Mouse (Mus musculus): Measurements from ENCODE around the gene Ttll7. TPM values are rescaled to one million over a fixed set of nuclear protein-coding genes. Genes with fewer than 3 reads are reported as not detected.

Gene Ttll7
- polyA plus RNA-seq, 1 experiment from 2014 or later, result 4.4 TPM

DNA sequence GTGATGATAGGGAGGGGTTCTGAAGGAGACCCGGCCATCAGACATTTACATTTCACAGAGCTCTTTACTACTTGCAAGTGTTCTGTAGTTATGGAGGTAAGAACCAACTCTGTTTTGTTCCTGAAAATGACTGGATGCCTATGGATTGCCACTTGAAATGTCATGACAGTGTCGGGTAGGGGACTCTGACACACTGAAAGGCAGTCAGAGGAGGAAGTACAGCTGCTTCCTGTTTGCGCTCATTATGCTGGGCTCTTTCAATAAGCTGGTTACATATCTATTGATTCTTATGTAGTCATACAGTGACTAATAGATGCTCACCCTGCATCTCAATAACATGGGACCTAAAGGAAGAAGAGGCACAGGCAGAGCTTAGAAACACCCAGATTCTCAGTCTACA is 148.8 kb downstream of the Ttll7 start:
- no peaks in the 10 kb centered on the region for H3K27me3 ChIP-seq (ENCODE audit: control insufficient read depth, insufficient read depth, low read depth, low read length)
- WGBS, result 59% methylated on average over 3 of the region's 3 CpGs
- no peak overlapping the region for H3K4me2 ChIP-seq (ENCODE audit: low read depth, low read length)
- H3K4me1 ChIP-seq (replicated peaks; ENCODE audit: control insufficient read depth, insufficient read depth, low read length), result no peaks in the 10 kb centered on the region
- no peaks in the 10 kb centered on the region for H3K36me3 ChIP-seq (ENCODE audit: control insufficient read depth, insufficient read depth, low read length)
- no peak overlapping the region for H3K27ac ChIP-seq (ENCODE audit: low read length)
- H3K4me3 ChIP-seq (ENCODE audit: low read length), result no peak overlapping the region
- ATAC-seq (ENCODE audit: low read depth), result no peak
- H3K9ac ChIP-seq (ENCODE audit: low read length), result no peak overlapping the region
- no peaks in the 10 kb centered on the region for H3K9me3 ChIP-seq (ENCODE audit: control insufficient read depth, low read length)

DNA sequence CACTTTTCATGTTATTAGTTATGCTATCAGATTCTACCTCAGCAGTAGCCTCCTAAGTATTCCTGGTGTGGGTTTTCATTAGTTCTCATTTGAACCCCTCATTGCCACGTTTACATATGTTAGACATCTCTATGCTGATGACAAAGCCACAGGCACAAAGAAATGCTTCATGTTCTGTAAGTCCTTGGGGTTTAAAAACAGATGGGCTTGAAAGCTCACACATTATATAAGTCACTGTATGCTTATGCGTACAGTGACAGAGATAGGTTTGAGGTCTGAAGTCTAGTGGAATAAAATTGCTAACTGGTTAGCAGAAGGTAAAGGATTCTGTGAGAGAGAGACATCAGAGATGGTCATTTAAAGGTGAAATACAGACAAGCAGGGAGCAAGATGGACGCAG is 149.4 kb downstream of the Ttll7 start:
- no peaks in the 10 kb centered on the region for H3K9me3 ChIP-seq (ENCODE audit: control insufficient read depth, low read length)
- no peaks in the 10 kb centered on the region for H3K36me3 ChIP-seq (ENCODE audit: control insufficient read depth, insufficient read depth, low read length)
- H3K4me1 ChIP-seq (replicated peaks; ENCODE audit: control insufficient read depth, insufficient read depth, low read length), result no peaks in the 10 kb centered on the region
- H3K4me3 ChIP-seq (ENCODE audit: low read length), result no peak overlapping the region
- WGBS, result 66% methylated on average over 3 of the region's 3 CpGs
- H3K4me2 ChIP-seq (ENCODE audit: low read depth, low read length), result no peak overlapping the region
- no peak for ATAC-seq (ENCODE audit: low read depth)
- no peaks in the 10 kb centered on the region for H3K27me3 ChIP-seq (ENCODE audit: control insufficient read depth, insufficient read depth, low read depth, low read length)
- H3K9ac ChIP-seq (ENCODE audit: low read length), result no peak overlapping the region
- no peak overlapping the region for H3K27ac ChIP-seq (ENCODE audit: low read length)

DNA sequence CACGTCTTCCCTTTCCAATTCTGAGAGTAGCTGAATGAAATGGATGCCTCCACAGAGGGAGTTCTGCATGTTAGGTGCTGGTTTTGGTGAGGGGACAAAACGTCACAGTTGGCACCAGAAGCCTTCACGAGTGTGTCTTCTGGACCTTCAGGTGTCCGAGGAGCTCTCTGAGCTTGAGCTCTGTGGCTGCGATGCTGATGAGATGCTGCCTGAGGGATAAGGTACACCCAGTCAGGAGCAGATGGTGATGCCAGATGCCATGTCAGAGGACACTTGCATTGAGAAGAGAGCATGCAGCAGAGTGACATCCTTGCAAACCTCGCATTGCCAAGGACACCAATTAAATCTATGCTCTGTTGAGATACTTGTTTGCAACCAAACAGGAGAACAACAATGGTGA is 164.3 kb downstream of the Ttll7 start:
- no peak overlapping the region for H3K4me3 ChIP-seq (ENCODE audit: low read length)
- no peak overlapping the region for H3K4me2 ChIP-seq (ENCODE audit: low read depth, low read length)
- no peak for ATAC-seq (ENCODE audit: low read depth)
- H3K4me1 ChIP-seq (replicated peaks; ENCODE audit: control insufficient read depth, insufficient read depth, low read length), result no peaks in the 10 kb centered on the region
- no peaks in the 10 kb centered on the region for H3K9me3 ChIP-seq (ENCODE audit: control insufficient read depth, low read length)
- H3K27me3 ChIP-seq (ENCODE audit: control insufficient read depth, insufficient read depth, low read depth, low read length), result no peaks in the 10 kb centered on the region
- no peak overlapping the region for H3K9ac ChIP-seq (ENCODE audit: low read length)
- no peaks in the 10 kb centered on the region for H3K36me3 ChIP-seq (ENCODE audit: control insufficient read depth, insufficient read depth, low read length)
- WGBS, result 88% methylated on average over 6 of the region's 6 CpGs
- no peak overlapping the region for H3K27ac ChIP-seq (ENCODE audit: low read length)

DNA sequence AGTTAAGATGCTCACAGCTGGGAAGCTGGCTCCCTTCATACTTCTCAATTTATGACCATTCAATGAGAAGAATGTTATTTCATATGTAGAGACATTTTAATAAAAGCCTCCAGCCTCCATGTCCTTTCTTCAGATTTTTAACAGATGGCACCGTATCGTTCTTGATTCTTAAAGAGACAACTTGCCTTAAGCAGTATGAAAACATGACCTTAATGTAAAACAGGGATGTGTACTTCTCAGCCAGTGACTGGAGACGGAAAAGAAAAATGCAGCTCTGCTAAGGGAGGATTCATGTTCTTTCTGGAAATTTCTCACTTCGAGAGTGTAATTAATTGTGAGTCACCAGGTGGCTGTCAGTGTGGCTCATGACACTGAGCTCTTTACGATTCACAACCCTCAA is 167.3 kb downstream of the Ttll7 start:
- Histone ChIP-seq H3K27me3 (ENCODE audit: control insufficient read depth, insufficient read depth, low read depth, low read length) (no peaks in the 10 kb centered on the region), H3K4me1 (replicated peaks; ENCODE audit: control insufficient read depth, insufficient read depth, low read length) (no peaks in the 10 kb centered on the region), H3K4me3 (ENCODE audit: low read length) (no peak overlapping the region), H3K36me3 (ENCODE audit: control insufficient read depth, insufficient read depth, low read length) (no peaks in the 10 kb centered on the region), H3K27ac (ENCODE audit: low read length) (no peak overlapping the region), H3K9ac (ENCODE audit: low read length) (no peak overlapping the region), H3K4me2 (ENCODE audit: low read depth, low read length) (no peak overlapping the region), H3K9me3 (ENCODE audit: control insufficient read depth, low read length) (no peaks in the 10 kb centered on the region)
- ATAC-seq (ENCODE audit: low read depth), result no peak
- WGBS, result 74% methylated on average over 5 of the region's 5 CpGs

DNA sequence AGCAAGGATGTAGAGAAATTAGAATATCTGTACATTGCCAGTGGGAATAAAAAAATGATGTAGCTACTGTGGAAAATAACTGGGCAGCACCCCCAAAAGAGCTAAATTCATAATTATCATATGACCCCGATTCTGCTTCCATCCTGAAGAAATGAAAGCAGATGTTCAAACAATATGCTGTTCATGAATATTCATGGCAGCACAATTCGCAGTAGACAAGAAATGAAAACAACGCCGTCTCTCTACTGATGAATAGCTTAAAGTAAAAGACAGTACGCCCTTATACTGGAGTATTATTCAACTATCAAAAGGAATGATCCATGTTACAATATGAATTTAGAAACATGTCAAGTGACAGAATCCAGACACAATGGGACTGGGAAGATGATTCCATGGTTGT is 174.1 kb downstream of the Ttll7 start:
- Histone ChIP-seq H3K4me1 (replicated peaks; ENCODE audit: control insufficient read depth, insufficient read depth, low read length) (no peaks in the 10 kb centered on the region), H3K36me3 (ENCODE audit: control insufficient read depth, insufficient read depth, low read length) (no peaks in the 10 kb centered on the region), H3K9me3 (ENCODE audit: control insufficient read depth, low read length) (no peaks in the 10 kb centered on the region), H3K4me3 (ENCODE audit: low read length) (no peak overlapping the region), H3K27ac (ENCODE audit: low read length) (no peak overlapping the region), H3K4me2 (ENCODE audit: low read depth, low read length) (no peak overlapping the region), H3K9ac (ENCODE audit: low read length) (no peak overlapping the region), H3K27me3 (ENCODE audit: control insufficient read depth, insufficient read depth, low read depth, low read length) (no peaks in the 10 kb centered on the region)
- ATAC-seq (ENCODE audit: low read depth), result no peak
- WGBS, result 89% methylated on average over 5 of the region's 5 CpGs

DNA sequence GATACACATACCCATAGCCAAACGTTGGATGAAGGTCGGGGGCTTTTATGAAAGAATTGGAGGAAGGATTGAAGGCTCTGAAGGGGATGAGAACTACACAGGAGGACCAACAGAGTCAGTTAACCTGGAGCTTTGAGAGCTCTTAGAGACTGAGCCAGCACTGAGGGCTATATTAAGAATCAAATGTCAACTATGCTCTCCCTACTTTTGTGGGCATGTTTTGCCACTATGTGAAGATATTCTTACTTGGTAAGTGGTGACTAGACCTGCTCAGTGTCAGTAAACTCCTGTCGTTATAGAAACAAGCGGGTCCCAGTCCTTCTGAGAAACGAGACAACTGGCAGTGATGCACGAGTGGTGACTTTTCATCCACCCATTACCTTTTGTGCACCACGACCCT is 176.2 kb downstream of the Ttll7 start:
- H3K9ac ChIP-seq (ENCODE audit: low read length), result no peak overlapping the region
- H3K4me2 ChIP-seq (ENCODE audit: low read depth, low read length), result no peak overlapping the region
- ATAC-seq (ENCODE audit: low read depth), result no peak
- no peaks in the 10 kb centered on the region for H3K27me3 ChIP-seq (ENCODE audit: control insufficient read depth, insufficient read depth, low read depth, low read length)
- H3K9me3 ChIP-seq (ENCODE audit: control insufficient read depth, low read length), result no peaks in the 10 kb centered on the region
- no peaks in the 10 kb centered on the region; the same call in 1 of the 2 replicates for H3K4me1 ChIP-seq (replicated peaks; ENCODE audit: control insufficient read depth, insufficient read depth, low read length)
- H3K4me3 ChIP-seq (ENCODE audit: low read length), result no peak overlapping the region
- no peaks in the 10 kb centered on the region for H3K36me3 ChIP-seq (ENCODE audit: control insufficient read depth, insufficient read depth, low read length)
- 90% methylated on average over 7 of the region's 7 CpGs for WGBS
- no peak overlapping the region for H3K27ac ChIP-seq (ENCODE audit: low read length)

DNA sequence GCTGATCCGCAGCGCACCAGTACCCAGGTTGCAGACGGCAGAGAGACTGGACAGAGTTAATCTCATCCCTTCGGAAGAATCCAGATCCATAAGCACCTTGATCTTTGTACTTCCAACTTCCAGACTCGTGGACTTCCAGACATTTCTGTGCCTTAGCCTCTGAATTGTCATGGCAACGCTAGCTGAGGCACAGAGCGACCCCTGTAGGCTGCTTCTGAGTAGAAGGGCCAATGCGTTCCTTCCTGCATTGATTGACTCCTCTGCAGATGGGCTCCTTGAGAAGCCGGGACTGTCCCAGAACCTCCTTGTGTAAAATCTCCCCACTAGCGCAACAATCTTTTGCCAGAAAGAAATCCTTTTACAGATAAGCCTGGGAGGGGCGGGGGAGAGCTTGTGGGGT is 177.6 kb downstream of the Ttll7 start:
- Histone ChIP-seq H3K9me3 (ENCODE audit: control insufficient read depth, low read length) (no peaks in the 10 kb centered on the region), H3K27ac (ENCODE audit: low read length) (no peak overlapping the region), H3K9ac (ENCODE audit: low read length) (no peak overlapping the region), H3K36me3 (ENCODE audit: control insufficient read depth, insufficient read depth, low read length) (no peaks in the 10 kb centered on the region), H3K4me1 (replicated peaks; ENCODE audit: control insufficient read depth, insufficient read depth, low read length) (no peaks in the 10 kb centered on the region; the same call in 1 of the 2 replicates), H3K4me2 (ENCODE audit: low read depth, low read length) (no peak overlapping the region), H3K4me3 (ENCODE audit: low read length) (no peak overlapping the region), H3K27me3 (ENCODE audit: control insufficient read depth, insufficient read depth, low read depth, low read length) (no peaks in the 10 kb centered on the region)
- WGBS, result 74% methylated on average over 11 of the region's 11 CpGs
- ATAC-seq (ENCODE audit: low read depth), result no peak

DNA sequence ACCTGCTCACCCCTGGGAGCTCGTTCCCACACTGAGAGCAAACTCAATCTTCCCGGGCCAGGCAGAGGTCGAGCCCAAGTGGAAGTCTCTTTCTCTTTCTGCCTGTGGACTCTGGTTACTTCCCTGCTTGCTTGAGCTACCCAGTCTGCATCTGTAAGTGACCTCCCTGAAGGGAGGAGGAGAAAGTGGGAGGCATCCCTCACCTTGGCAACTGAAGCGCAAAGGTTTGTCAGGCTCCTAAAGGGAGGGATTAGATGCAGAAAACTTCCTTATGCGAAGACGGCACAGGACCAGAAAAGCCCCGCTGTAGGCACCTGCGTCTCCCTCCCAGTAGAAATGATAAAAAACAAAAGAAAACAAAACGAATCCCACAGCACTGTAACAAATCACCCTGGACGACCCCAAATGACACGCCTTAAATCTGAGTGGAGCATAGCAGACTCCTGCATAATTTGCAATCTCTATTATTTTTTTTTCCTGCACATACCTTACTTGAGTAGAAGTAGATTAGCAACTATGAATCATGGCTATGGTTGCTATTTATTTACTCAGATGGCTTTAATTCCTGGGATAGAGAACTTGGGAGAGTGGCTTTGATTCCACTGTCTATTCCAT is 178.2 kb downstream of the Ttll7 start:
- Histone ChIP-seq H3K27me3 (ENCODE audit: control insufficient read depth, insufficient read depth, low read depth, low read length) (no peaks in the 10 kb centered on the region), H3K9ac (ENCODE audit: low read length) (no peak overlapping the region), H3K9me3 (ENCODE audit: control insufficient read depth, low read length) (no peaks in the 10 kb centered on the region), H3K27ac (ENCODE audit: low read length) (no peak overlapping the region), H3K36me3 (ENCODE audit: control insufficient read depth, insufficient read depth, low read length) (no peaks in the 10 kb centered on the region), H3K4me1 (replicated peaks; ENCODE audit: control insufficient read depth, insufficient read depth, low read length) (no peaks in the 10 kb centered on the region; the same call in 1 of the 2 replicates), H3K4me3 (ENCODE audit: low read length) (no peak overlapping the region), H3K4me2 (ENCODE audit: low read depth, low read length) (no peak overlapping the region)
- 50% methylated on average over 11 of the region's 11 CpGs for WGBS
- ATAC-seq (ENCODE audit: low read depth), result no peak

All from lung, embryonic 16.5 days (tissue).